Mouse (Mus musculus): ENCODE measurements at regions not wholly inside any gene's neighbourhood (a gene's known extent, or its start where the extent isn't known, plus 50 kb on each side); places are given as distances from the start of the nearest gene placed in this dataset.

DNA sequence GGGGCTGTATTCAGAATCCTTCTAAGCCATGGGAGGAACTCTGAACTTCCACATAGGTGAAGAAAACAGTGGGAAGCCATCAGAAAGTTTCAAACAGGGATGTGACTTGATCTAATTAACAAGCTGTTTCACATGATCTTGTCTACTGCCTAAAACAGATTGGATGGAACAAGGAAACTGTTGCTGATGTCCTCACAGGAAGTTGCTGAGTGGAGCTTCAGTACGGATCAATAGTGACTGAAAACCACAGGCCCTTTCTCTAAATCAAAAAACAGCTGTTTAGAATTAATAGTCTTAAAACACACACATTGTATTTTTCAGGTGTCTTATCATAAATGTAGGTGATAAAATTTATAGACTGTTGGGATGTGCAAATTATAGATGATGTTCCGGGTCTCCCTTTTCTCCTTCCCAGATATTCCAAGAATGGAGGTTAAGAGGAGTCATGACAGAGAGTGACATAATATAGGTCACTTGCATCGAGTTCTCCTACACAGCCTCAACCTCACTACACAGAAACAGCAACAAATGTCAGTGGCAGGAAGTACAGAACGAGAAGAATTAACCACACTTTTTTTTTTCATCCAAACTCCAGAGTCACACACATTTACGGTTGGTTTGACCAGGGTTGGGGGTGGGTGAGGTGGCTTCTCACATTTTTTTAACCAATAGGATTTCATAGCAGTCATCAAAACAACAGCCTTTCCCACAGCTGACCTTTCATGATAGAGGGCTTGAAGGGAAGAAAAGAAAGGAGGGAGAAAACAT is 170.4 kb upstream of the Lpp start:
- no peaks in the 10 kb centered on the region for H3K9me3 ChIP-seq (ENCODE audit: control insufficient read depth)
- H3K4me3 ChIP-seq (ENCODE audit: low read depth, low read length) = no peak overlapping the region
- H3K4me2 ChIP-seq (replicated peaks; ENCODE audit: low read depth) = no peak overlapping the region
- 65% methylated on average over 5 of the region's 5 CpGs for WGBS
- TF ChIP-seq CTCF (IDR thresholded peaks at IDR 0.05; ENCODE audit: low read depth) = no peak
- H3K9ac ChIP-seq (ENCODE audit: low read depth, low read length) = no peak overlapping the region
- H3K27ac ChIP-seq (ENCODE audit: low read depth, low read length) = no peak overlapping the region
- no peak for ATAC-seq
- H3K36me3 ChIP-seq (ENCODE audit: control insufficient read depth, insufficient read depth) = no peaks in the 10 kb centered on the region
- 0 out of 2 replicates have a peak, but pooled peaks cover 4% of the 10 kb centered on the region for H3K4me1 ChIP-seq (replicated peaks; ENCODE audit: control insufficient read depth, insufficient read depth, low read length)
- no peaks in the 10 kb centered on the region for H3K27me3 ChIP-seq (replicated peaks; ENCODE audit: control insufficient read depth, insufficient read depth, low read length)

DNA sequence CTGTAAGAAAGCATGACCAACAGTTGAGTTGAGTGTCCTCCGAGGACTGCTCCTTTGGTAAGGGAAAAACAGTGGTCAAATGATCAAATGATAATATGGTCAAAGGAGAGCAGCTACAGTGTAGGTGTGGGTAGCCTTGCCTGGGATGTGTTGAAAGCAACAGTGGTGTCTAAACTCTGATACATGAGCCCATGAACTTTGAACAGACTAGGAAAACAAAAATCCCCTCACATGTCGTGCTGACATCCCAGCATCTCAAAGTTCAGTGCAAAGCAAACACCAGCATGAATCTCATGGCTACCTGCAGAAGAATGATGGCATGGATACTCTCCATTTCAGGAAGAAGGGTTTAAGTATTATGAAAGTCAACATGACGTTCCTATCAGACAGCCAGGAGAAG is 171.3 kb upstream of the Lpp start:
- H3K4me3 ChIP-seq (ENCODE audit: low read depth, low read length) = no peak overlapping the region
- no peak overlapping the region for H3K27ac ChIP-seq (ENCODE audit: low read depth, low read length)
- no peak overlapping the region for H3K9ac ChIP-seq (ENCODE audit: low read depth, low read length)
- no peak for TF ChIP-seq CTCF (IDR thresholded peaks at IDR 0.05; ENCODE audit: low read depth)
- no peak overlapping the region for H3K4me2 ChIP-seq (replicated peaks; ENCODE audit: low read depth)
- no peaks in the 10 kb centered on the region for H3K27me3 ChIP-seq (replicated peaks; ENCODE audit: control insufficient read depth, insufficient read depth, low read length)
- H3K36me3 ChIP-seq (ENCODE audit: control insufficient read depth, insufficient read depth) = no peaks in the 10 kb centered on the region
- no peak for ATAC-seq
- 59% methylated on average over 3 of the region's 3 CpGs for WGBS
- H3K4me1 ChIP-seq (replicated peaks; ENCODE audit: control insufficient read depth, insufficient read depth, low read length) = 0 out of 2 replicates have a peak, but pooled peaks cover 4% of the 10 kb centered on the region
- H3K9me3 ChIP-seq (ENCODE audit: control insufficient read depth) = no peaks in the 10 kb centered on the region

DNA sequence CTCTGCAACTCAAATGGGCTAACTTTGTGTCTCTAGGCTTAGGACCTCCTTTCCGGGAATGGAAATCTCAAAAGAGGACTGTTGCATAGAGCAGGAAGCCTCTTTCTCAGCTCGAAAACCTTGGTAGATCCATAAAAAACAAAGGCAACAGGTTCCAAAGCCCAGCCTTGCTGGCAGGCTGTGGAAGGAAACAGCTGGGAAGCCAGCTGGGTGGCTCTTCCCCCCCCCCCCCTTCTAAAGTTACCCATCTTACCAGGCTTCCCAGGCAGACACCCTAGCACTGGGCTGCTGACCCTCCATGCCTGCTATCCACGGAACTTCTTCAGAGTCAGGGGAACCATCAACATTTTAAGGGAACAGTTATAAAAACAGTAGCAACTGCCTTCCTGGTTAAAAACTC is 172.7 kb upstream of the Lpp start:
- H3K36me3 ChIP-seq (ENCODE audit: control insufficient read depth, insufficient read depth) = no peaks in the 10 kb centered on the region
- 0 out of 2 replicates have a peak, but pooled peaks cover 3% of the 10 kb centered on the region for H3K4me1 ChIP-seq (replicated peaks; ENCODE audit: control insufficient read depth, insufficient read depth, low read length)
- 76% methylated on average over 3 of the region's 3 CpGs for WGBS
- H3K4me3 ChIP-seq (ENCODE audit: low read depth, low read length) = no peak overlapping the region
- H3K9me3 ChIP-seq (ENCODE audit: control insufficient read depth) = no peaks in the 10 kb centered on the region
- no peak overlapping the region for H3K27ac ChIP-seq (ENCODE audit: low read depth, low read length)
- H3K27me3 ChIP-seq (replicated peaks; ENCODE audit: control insufficient read depth, insufficient read depth, low read length) = no peaks in the 10 kb centered on the region
- TF ChIP-seq CTCF (IDR thresholded peaks at IDR 0.05; ENCODE audit: low read depth) = no peak
- no peak for ATAC-seq
- no peak overlapping the region for H3K9ac ChIP-seq (ENCODE audit: low read depth, low read length)
- H3K4me2 ChIP-seq (replicated peaks; ENCODE audit: low read depth) = no peak overlapping the region

DNA sequence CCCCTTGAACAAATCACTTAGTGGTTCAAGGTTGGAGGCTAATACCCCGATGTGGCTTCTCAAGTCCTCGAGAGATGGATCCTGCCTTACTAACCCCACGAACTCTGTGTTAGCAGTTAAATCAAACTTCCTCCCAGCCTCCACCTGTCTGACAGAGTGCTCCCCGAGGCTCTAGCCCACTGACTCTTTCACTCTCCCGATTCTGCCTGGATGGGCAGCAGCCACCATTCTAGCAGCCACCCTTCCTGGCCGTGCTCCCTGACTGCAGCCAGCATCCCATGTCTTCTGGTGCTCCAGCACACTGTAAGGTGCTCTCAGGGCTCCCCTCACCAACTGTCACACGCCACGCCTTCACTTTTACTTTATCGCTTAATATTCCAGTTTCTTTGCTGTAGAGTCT is 173.6 kb upstream of the Lpp start:
- no peaks in the 10 kb centered on the region for H3K9me3 ChIP-seq (ENCODE audit: control insufficient read depth)
- H3K4me2 ChIP-seq (replicated peaks; ENCODE audit: low read depth) = no peak overlapping the region
- no peak for TF ChIP-seq CTCF (IDR thresholded peaks at IDR 0.05; ENCODE audit: low read depth)
- no peaks in the 10 kb centered on the region for H3K4me1 ChIP-seq (replicated peaks; ENCODE audit: control insufficient read depth, insufficient read depth, low read length)
- no peak overlapping the region for H3K9ac ChIP-seq (ENCODE audit: low read depth, low read length)
- WGBS = 84% methylated on average over 9 of the region's 9 CpGs
- ATAC-seq = no peak
- H3K36me3 ChIP-seq (ENCODE audit: control insufficient read depth, insufficient read depth) = no peaks in the 10 kb centered on the region
- no peak overlapping the region for H3K4me3 ChIP-seq (ENCODE audit: low read depth, low read length)
- H3K27ac ChIP-seq (ENCODE audit: low read depth, low read length) = no peak overlapping the region
- H3K27me3 ChIP-seq (replicated peaks; ENCODE audit: control insufficient read depth, insufficient read depth, low read length) = no peaks in the 10 kb centered on the region

DNA sequence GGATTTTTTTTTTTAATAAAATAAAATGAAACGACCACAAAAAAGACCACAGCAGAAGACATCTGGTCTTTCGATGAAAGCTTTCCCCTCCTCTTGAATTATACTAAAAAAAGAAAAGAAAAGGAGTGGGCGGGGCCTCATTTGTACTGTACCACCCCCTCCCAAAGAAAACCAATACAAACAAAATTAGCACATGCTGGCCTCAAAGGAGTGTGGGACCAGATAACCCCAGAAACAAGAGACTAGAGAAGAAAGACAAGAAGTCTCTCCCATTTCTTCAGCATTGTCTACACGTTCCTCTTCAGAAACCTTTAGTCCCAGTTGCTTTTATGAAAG is 174.5 kb upstream of the Lpp start:
- Histone ChIP-seq H3K27ac (ENCODE audit: low read depth, low read length) (no peak overlapping the region), H3K9ac (ENCODE audit: low read depth, low read length) (no peak overlapping the region), H3K36me3 (ENCODE audit: control insufficient read depth, insufficient read depth) (no peaks in the 10 kb centered on the region), H3K27me3 (replicated peaks; ENCODE audit: control insufficient read depth, insufficient read depth, low read length) (no peaks in the 10 kb centered on the region), H3K4me3 (ENCODE audit: low read depth, low read length) (no peak overlapping the region), H3K4me2 (replicated peaks; ENCODE audit: low read depth) (no peak overlapping the region), H3K4me1 (replicated peaks; ENCODE audit: control insufficient read depth, insufficient read depth, low read length) (no peaks in the 10 kb centered on the region), H3K9me3 (ENCODE audit: control insufficient read depth) (no peaks in the 10 kb centered on the region)
- WGBS = 73% methylated on average over 4 of the region's 4 CpGs
- no peak for TF ChIP-seq CTCF (IDR thresholded peaks at IDR 0.05; ENCODE audit: low read depth)
- no peak for ATAC-seq

DNA sequence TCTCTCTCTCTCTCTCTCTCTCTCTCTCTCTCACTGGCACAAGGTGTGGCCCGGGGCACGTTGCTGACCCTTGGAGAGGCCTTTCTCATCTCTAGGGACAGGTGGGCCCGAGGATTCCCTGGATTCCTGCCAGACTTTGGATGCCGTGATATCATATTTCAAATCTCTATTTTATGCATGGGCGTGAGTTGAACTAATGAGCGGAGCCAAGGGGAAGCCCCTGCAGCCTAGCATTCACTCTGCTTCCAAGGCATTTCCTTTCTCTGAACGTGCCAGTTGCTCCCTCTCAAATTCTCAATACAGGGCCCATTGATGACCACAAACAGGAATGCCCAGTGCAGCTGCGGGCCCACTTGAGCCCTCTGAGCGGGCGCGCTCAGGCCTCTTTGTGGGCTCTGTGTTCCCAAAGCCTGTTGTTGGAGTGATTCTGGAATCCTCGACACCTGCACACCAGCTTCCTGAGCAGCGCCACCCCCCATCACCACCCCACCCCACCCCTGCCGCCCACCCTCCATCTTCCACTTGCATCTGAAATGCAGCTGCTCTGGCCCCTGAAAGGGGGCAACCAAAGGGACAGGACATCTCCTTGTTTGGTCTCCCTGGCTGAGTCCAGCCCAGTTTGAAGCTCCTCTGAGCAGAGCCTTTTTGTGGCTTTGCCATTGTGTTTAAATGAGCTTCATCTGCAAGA is 175.0 kb upstream of the Lpp start:
- H3K27ac ChIP-seq (ENCODE audit: low read depth, low read length) = no peak overlapping the region
- ATAC-seq = no peak
- H3K4me1 ChIP-seq (replicated peaks; ENCODE audit: control insufficient read depth, insufficient read depth, low read length) = no peaks in the 10 kb centered on the region
- no peaks in the 10 kb centered on the region for H3K9me3 ChIP-seq (ENCODE audit: control insufficient read depth)
- no peak for TF ChIP-seq CTCF (IDR thresholded peaks at IDR 0.05; ENCODE audit: low read depth)
- 45% methylated on average over 14 of the region's 14 CpGs for WGBS
- no peak overlapping the region for H3K4me2 ChIP-seq (replicated peaks; ENCODE audit: low read depth)
- H3K4me3 ChIP-seq (ENCODE audit: low read depth, low read length) = no peak overlapping the region
- no peaks in the 10 kb centered on the region for H3K27me3 ChIP-seq (replicated peaks; ENCODE audit: control insufficient read depth, insufficient read depth, low read length)
- no peaks in the 10 kb centered on the region for H3K36me3 ChIP-seq (ENCODE audit: control insufficient read depth, insufficient read depth)
- H3K9ac ChIP-seq (ENCODE audit: low read depth, low read length) = no peak overlapping the region

Measured in intestine, postnatal 0 days (tissue).